Mouse (Mus musculus) small intestine, adult 2 months (tissue): ENCODE results near the gene Hmox1. TPM values are rescaled to one million over a fixed set of nuclear protein-coding genes. Genes with fewer than 3 reads are reported as not detected.

ENCODE experiments used
- H3K27ac ChIP-seq: fragments of 200-500 bp; 2 replicates; pipeline ENCODE4 v1.5.1; 2012; ENCODE audit warnings: low read depth, low read length, control low read depth, inconsistent platforms; ENCODE audit not compliant: insufficient read depth
- H3K27me3 ChIP-seq: fragments of 200-500 bp; 2 replicates; pipeline ENCODE4 v1.6.1; 2012; ENCODE audit warnings: mild to moderate bottlenecking, moderate library complexity, low read length, inconsistent platforms; ENCODE audit not compliant: control insufficient read depth, insufficient read depth
- H3K36me3 ChIP-seq: fragments of 200-500 bp; 2 replicates; pipeline ENCODE4 v1.6.1; 2012; ENCODE audit warnings: mild to moderate bottlenecking, low read length, control low read depth, inconsistent platforms; ENCODE audit not compliant: control insufficient read depth, insufficient read depth
- H3K4me1 ChIP-seq: fragments of 200-500 bp; 2 replicates; pipeline ENCODE4 v1.6.1; 2012; ENCODE audit warnings: low read length, inconsistent platforms, mixed read lengths; ENCODE audit not compliant: control insufficient read depth, insufficient read depth, insufficient read length
- H3K4me3 ChIP-seq: fragments of 200-500 bp; 2 replicates; pipeline ENCODE4 v1.5.1; 2012; ENCODE audit warnings: low read depth, mild to moderate bottlenecking, control low read depth, inconsistent platforms, low read length, moderate library complexity
- CTCF ChIP-seq: fragments of 200-500 bp; IDR thresholded peaks from 2 replicates; pipeline ENCODE4 v1.5.1; 2012; ENCODE audit warnings: low read depth, mild to moderate bottlenecking, control low read depth, inconsistent platforms, low read length, moderate library complexity, mixed read lengths; ENCODE audit not compliant: insufficient replicate concordance, insufficient read length; ENCODE audit errors: extremely low read depth
- POLR2A ChIP-seq: fragments of 200-500 bp; IDR thresholded peaks from 2 replicates; pipeline ENCODE4 v1.6.1; 2012; ENCODE audit warnings: low read depth, mild to moderate bottlenecking, control low read depth, inconsistent platforms, low read length, moderate library complexity
- WGBS: fragments of 180-500 bp; shearing (Covaris S2); methylation state at CpG from one replicate; pipeline ENCODE4 v1.1.7; 2018; 5-methylcytosine and 5-hydroxymethylcytosine counted together
- polyA plus RNA-seq: library from polyadenylated mRNA; depleted of rRNA; stranded (reverse); fragments of >200 nt; gene quantifications from 2 replicates; pipeline ENCODE4 v1.2.3, GENCODE M21; 2012

The Hmox1 gene
- polyA plus RNA-seq, 1 experiment: 2.8 TPM

GRCm38 (mm10) chr8:75078851-75079250, 14.6 kb upstream of the Hmox1 start:
- WGBS: 86% methylated on average over 9 of the region's 9 CpGs
- Histone ChIP-seq H3K27ac (no peak overlapping the region), H3K4me1 (peaks cover 3% of the 10 kb centered on the region; the same call in 1 of the 2 replicates), H3K27me3 (no peaks in the 10 kb centered on the region), H3K36me3 (no peaks in the 10 kb centered on the region), H3K4me3 (no peak overlapping the region)
- TF ChIP-seq CTCF (no peak), POLR2A (no peak)

GRCm38 (mm10) chr8:75081364-75082040, 11.9 kb upstream of the Hmox1 start:
- TF ChIP-seq CTCF (no peak), POLR2A (no peak)
- Histone ChIP-seq H3K27me3 (no peaks in the 10 kb centered on the region), H3K27ac (no peak overlapping the region), H3K4me1 (peaks cover 3% of the 10 kb centered on the region; the same call in 1 of the 2 replicates), H3K4me3 (no peak overlapping the region), H3K36me3 (no peaks in the 10 kb centered on the region)
- 61% methylated on average over 9 of the region's 9 CpGs for WGBS

DNA sequence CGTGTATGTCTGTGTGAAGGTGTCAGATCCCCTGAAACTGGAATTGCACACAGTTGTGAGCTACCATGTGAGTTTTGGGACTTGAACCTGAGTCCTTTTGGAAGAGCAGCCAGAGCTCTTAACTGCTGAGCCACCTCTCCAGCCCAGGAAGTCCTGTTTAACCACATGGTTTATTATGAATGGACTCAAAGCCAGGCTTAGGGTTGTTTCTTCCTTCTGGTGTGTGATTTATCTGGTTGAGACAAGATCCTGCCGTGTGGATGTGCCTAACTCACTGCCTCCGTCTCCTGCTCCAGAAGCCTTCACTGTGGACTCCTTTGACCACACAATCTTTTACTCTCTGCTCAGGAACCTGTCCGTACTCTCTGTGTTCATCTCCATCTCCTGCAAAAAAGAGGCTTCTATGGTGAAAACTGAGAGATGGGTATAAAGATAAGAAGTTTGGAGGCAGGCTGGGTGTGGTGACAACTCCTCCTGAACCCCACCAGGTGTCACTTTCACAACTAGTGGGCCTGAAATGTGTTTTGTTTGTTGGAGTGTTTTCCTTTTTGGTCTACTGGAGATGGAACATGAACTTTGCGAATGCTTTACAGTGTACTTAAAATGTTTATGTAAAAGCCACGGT, 11.1 kb upstream of the Hmox1 start:
- Histone ChIP-seq H3K27me3 (no peaks in the 10 kb centered on the region), H3K4me3 (no peak overlapping the region), H3K27ac (no peak overlapping the region), H3K36me3 (no peaks in the 10 kb centered on the region), H3K4me1 (peaks cover 3% of the 10 kb centered on the region; the same call in 1 of the 2 replicates)
- no peak for TF ChIP-seq POLR2A
- no peak for TF ChIP-seq CTCF
- WGBS: 70% methylated on average over 6 of the region's 6 CpGs

- Histone ChIP-seq H3K4me3 (peak overlapping the region; percentile 55), H3K27ac (no peak overlapping the region; the same call in 1 of the 2 replicates), H3K36me3 (no peaks in the 10 kb centered on the region), H3K27me3 (no peaks in the 10 kb centered on the region), H3K4me1 (peaks cover 4% of the 10 kb centered on the region; the same call in 1 of the 2 replicates)
- WGBS: 2% methylated on average over 17 of the region's 17 CpGs
- TF ChIP-seq CTCF: no peak
- no peak for TF ChIP-seq POLR2A
These were observed 9.6 kb upstream of the Hmox1 start for GRCm38 (mm10) chr8:75083846-75084245.

DNA sequence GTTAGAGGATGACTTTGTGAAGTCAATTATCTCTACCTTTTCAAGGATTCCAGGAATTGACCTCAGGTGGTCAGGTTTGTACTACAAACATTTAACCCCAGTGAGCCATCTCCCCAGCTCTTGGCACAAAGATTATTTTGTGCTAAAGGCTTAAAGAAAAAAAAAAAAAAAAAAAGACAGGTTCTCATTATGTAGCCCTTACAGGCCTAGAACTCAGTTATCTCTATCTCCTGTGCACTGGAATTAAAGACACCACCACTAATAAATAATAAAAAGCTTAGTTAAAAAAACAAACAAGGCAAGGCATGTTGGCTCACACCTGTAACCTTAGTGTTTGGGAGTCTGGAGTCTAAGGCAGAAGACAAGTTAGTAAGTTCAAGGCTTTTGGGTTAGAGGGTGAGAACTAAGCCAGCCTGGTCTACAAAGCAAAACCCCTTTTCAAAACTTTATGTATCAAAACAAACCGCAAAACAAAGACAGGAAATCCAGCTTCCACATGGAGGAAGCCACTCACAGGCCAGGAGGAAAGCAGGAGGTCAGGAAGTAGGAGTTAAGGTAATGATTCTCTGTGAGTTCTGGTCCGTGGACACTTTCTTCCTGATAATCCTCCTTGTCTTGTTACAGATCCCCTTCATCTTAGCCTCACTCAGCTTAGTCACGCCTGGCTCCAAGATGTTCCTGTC, 8.9 kb upstream of the Hmox1 start:
- peaks cover 9% of the 10 kb centered on the region; the same call in 1 of the 2 replicates for H3K4me1 ChIP-seq
- H3K27me3 ChIP-seq: no peaks in the 10 kb centered on the region
- WGBS: 72% methylated on average over 3 of the region's 3 CpGs
- H3K27ac ChIP-seq: no peak overlapping the region
- no peak for TF ChIP-seq POLR2A
- TF ChIP-seq CTCF: no peak
- H3K36me3 ChIP-seq: no peaks in the 10 kb centered on the region
- no peak overlapping the region for H3K4me3 ChIP-seq

GRCm38 (mm10) chr8:75086002-75086401, 7.4 kb upstream of the Hmox1 start:
- Histone ChIP-seq H3K27me3 (no peaks in the 10 kb centered on the region), H3K27ac (peak overlapping the region; percentile 27; the same call in 1 of the 2 replicates), H3K4me3 (no peak overlapping the region), H3K4me1 (peaks cover 9% of the 10 kb centered on the region; the same call in 1 of the 2 replicates), H3K36me3 (no peaks in the 10 kb centered on the region)
- WGBS: 81% methylated on average over 2 of the region's 2 CpGs
- no peak for TF ChIP-seq CTCF
- no peak for TF ChIP-seq POLR2A

DNA sequence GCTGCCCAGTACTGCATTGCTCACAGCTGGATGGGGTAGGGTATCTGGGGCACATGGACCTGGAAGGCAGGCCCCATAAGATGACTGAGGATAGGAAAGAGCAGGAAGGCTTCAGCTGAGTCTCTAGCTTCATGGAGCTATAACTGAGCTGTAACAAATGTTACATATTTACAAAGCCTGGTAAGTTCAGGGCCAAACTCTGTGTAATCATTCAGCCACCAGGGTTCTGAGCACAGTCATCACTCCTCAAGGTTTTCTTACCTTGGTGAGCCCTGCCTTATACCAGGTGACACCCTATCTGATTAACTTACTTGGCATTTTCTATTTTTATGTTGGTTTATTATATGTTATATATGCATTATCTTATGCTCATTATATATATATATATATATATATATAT, 6.3 kb upstream of the Hmox1 start:
- H3K36me3 ChIP-seq: no peaks in the 10 kb centered on the region
- H3K27me3 ChIP-seq: no peaks in the 10 kb centered on the region
- H3K27ac ChIP-seq: no peak overlapping the region
- H3K4me1 ChIP-seq: peaks cover 9% of the 10 kb centered on the region; the same call in 1 of the 2 replicates
- H3K4me3 ChIP-seq: no peak overlapping the region
- TF ChIP-seq CTCF: no peak
- TF ChIP-seq POLR2A: no peak
